Mouse (Mus musculus): ENCODE measurements around the gene Bud23. TPM values are rescaled to one million over a fixed set of nuclear protein-coding genes. Genes with fewer than 3 reads are reported as not detected.

Gene Bud23
- polyA plus RNA-seq, 1 experiment = 125 TPM

GRCm38 (mm10) chr5:135032581-135032980 is 32.2 kb downstream of the Bud23 start:
- Histone ChIP-seq H3K4me3 (ENCODE audit: control insufficient read depth, insufficient read depth, low read length) (no peak overlapping the region), H3K27ac (ENCODE audit: control insufficient read depth, insufficient read depth, low read length) (no peak overlapping the region), H3K4me1 (replicated peaks; ENCODE audit: control insufficient read depth, insufficient read depth, low read length) (no peaks in the 10 kb centered on the region), H3K36me3 (ENCODE audit: control insufficient read depth, insufficient read depth, low read length) (no peaks in the 10 kb centered on the region), H3K27me3 (ENCODE audit: control insufficient read depth, insufficient read depth, low read length) (no peaks in the 10 kb centered on the region; the same call in 1 of the 2 replicates)
- no peak for TF ChIP-seq POLR2A (IDR thresholded peaks at IDR 0.05; ENCODE audit: control insufficient read depth, extremely low read depth, insufficient read depth, low read length, poor library complexity)
- no peak for TF ChIP-seq CTCF (IDR thresholded peaks at IDR 0.05; ENCODE audit: borderline replicate concordance, control insufficient read depth, extremely low read depth, insufficient read depth, low read length, poor library complexity)
- 97% methylated on average over 5 of the region's 5 CpGs for WGBS
- no peak for DNase-seq

- Histone ChIP-seq H3K36me3 (ENCODE audit: control insufficient read depth, insufficient read depth, low read length) (no peaks in the 10 kb centered on the region), H3K27ac (ENCODE audit: control insufficient read depth, insufficient read depth, low read length) (no peak overlapping the region), H3K4me1 (replicated peaks; ENCODE audit: control insufficient read depth, insufficient read depth, low read length) (peaks cover 17% of the 10 kb centered on the region), H3K27me3 (ENCODE audit: control insufficient read depth, insufficient read depth, low read length) (peaks cover 2% of the 10 kb centered on the region; the same call in 1 of the 2 replicates), H3K4me3 (ENCODE audit: control insufficient read depth, insufficient read depth, low read length) (no peak overlapping the region)
- no peak for TF ChIP-seq POLR2A (IDR thresholded peaks at IDR 0.05; ENCODE audit: control insufficient read depth, extremely low read depth, insufficient read depth, low read length, poor library complexity)
- no peak for TF ChIP-seq CTCF (IDR thresholded peaks at IDR 0.05; ENCODE audit: borderline replicate concordance, control insufficient read depth, extremely low read depth, insufficient read depth, low read length, poor library complexity)
- no peak for DNase-seq
- WGBS = 35% methylated on average over 18 of the region's 18 CpGs
Measured at GRCm38 (mm10) chr5:135029007-135029854, 35.5 kb downstream of the Bud23 start.

GRCm38 (mm10) chr5:135025899-135026298 is 38.9 kb downstream of the Bud23 start:
- 14% methylated on average over 7 of the region's 7 CpGs for WGBS
- no peak for DNase-seq
- H3K4me3 ChIP-seq (ENCODE audit: control insufficient read depth, insufficient read depth, low read length) = no peak overlapping the region
- peaks cover 2% of the 10 kb centered on the region; the same call in 1 of the 2 replicates for H3K27me3 ChIP-seq (ENCODE audit: control insufficient read depth, insufficient read depth, low read length)
- H3K4me1 ChIP-seq (replicated peaks; ENCODE audit: control insufficient read depth, insufficient read depth, low read length) = peaks cover 30% of the 10 kb centered on the region
- H3K36me3 ChIP-seq (ENCODE audit: control insufficient read depth, insufficient read depth, low read length) = no peaks in the 10 kb centered on the region
- no peak overlapping the region for H3K27ac ChIP-seq (ENCODE audit: control insufficient read depth, insufficient read depth, low read length)
- no peak for TF ChIP-seq POLR2A (IDR thresholded peaks at IDR 0.05; ENCODE audit: control insufficient read depth, extremely low read depth, insufficient read depth, low read length, poor library complexity)
- no peak for TF ChIP-seq CTCF (IDR thresholded peaks at IDR 0.05; ENCODE audit: borderline replicate concordance, control insufficient read depth, extremely low read depth, insufficient read depth, low read length, poor library complexity)

GRCm38 (mm10) chr5:135024665-135025224 is 40.0 kb downstream of the Bud23 start:
- no peak for DNase-seq

GRCm38 (mm10) chr5:135023344-135024173 is 41.2 kb downstream of the Bud23 start, which contains the start of gene Stx1a:
Gene Stx1a (plus strand): TSS chr5:135023482.
- peaks cover 30% of the 10 kb centered on the region for H3K4me1 ChIP-seq (replicated peaks; ENCODE audit: control insufficient read depth, insufficient read depth, low read length)
- H3K36me3 ChIP-seq (ENCODE audit: control insufficient read depth, insufficient read depth, low read length) = no peaks in the 10 kb centered on the region
- H3K27me3 ChIP-seq (ENCODE audit: control insufficient read depth, insufficient read depth, low read length) = peaks cover 2% of the 10 kb centered on the region; the same call in 1 of the 2 replicates
- WGBS = under 1% methylated on average over 61 of the region's 61 CpGs
- peak; percentile 91 for DNase-seq
- no peak for TF ChIP-seq CTCF (IDR thresholded peaks at IDR 0.05; ENCODE audit: borderline replicate concordance, control insufficient read depth, extremely low read depth, insufficient read depth, low read length, poor library complexity)
- no peak for TF ChIP-seq POLR2A (IDR thresholded peaks at IDR 0.05; ENCODE audit: control insufficient read depth, extremely low read depth, insufficient read depth, low read length, poor library complexity)
- H3K4me3 ChIP-seq (ENCODE audit: control insufficient read depth, insufficient read depth, low read length) = peak within 1 kb of the TSS; percentile 73
- H3K27ac ChIP-seq (ENCODE audit: control insufficient read depth, insufficient read depth, low read length) = no peak within 1 kb of the TSS

More at GRCm38 (mm10) chr5:135024665-135025224, 40.0 kb downstream of the Bud23 start:
- peaks cover 2% of the 10 kb centered on the region; the same call in 1 of the 2 replicates for H3K27me3 ChIP-seq (ENCODE audit: control insufficient read depth, insufficient read depth, low read length)
- TF ChIP-seq CTCF (IDR thresholded peaks at IDR 0.05; ENCODE audit: borderline replicate concordance, control insufficient read depth, extremely low read depth, insufficient read depth, low read length, poor library complexity) = no peak
- TF ChIP-seq POLR2A (IDR thresholded peaks at IDR 0.05; ENCODE audit: control insufficient read depth, extremely low read depth, insufficient read depth, low read length, poor library complexity) = no peak
- no peaks in the 10 kb centered on the region for H3K36me3 ChIP-seq (ENCODE audit: control insufficient read depth, insufficient read depth, low read length)
- peaks cover 30% of the 10 kb centered on the region for H3K4me1 ChIP-seq (replicated peaks; ENCODE audit: control insufficient read depth, insufficient read depth, low read length)
- no peak overlapping the region for H3K4me3 ChIP-seq (ENCODE audit: control insufficient read depth, insufficient read depth, low read length)
- 3% methylated on average over 11 of the region's 11 CpGs for WGBS
- H3K27ac ChIP-seq (ENCODE audit: control insufficient read depth, insufficient read depth, low read length) = no peak overlapping the region

GRCm38 (mm10) chr5:135021814-135022213 is 42.9 kb downstream of the Bud23 start:
- Histone ChIP-seq H3K4me3 (ENCODE audit: control insufficient read depth, insufficient read depth, low read length) (no peak overlapping the region), H3K27ac (ENCODE audit: control insufficient read depth, insufficient read depth, low read length) (no peak overlapping the region), H3K27me3 (ENCODE audit: control insufficient read depth, insufficient read depth, low read length) (peaks cover 2% of the 10 kb centered on the region; the same call in 1 of the 2 replicates), H3K36me3 (ENCODE audit: control insufficient read depth, insufficient read depth, low read length) (no peaks in the 10 kb centered on the region), H3K4me1 (replicated peaks; ENCODE audit: control insufficient read depth, insufficient read depth, low read length) (peaks cover 30% of the 10 kb centered on the region)
- DNase-seq = no peak
- 77% methylated on average over 6 of the region's 6 CpGs for WGBS
- no peak for TF ChIP-seq CTCF (IDR thresholded peaks at IDR 0.05; ENCODE audit: borderline replicate concordance, control insufficient read depth, extremely low read depth, insufficient read depth, low read length, poor library complexity)
- TF ChIP-seq POLR2A (IDR thresholded peaks at IDR 0.05; ENCODE audit: control insufficient read depth, extremely low read depth, insufficient read depth, low read length, poor library complexity) = no peak
